Mouse (Mus musculus) MEL (cell line): ENCODE measurements around the gene Gm1113. TPM values are rescaled to one million over a fixed set of nuclear protein-coding genes. Genes with fewer than 3 reads are reported as not detected.
A peak's percentile ranks its signal among the peaks of the same experiment; 100 is the strongest.

Experiments
- DNase-seq: peaks from one replicate; pipeline ENCODE4 v3.0.0; 2011; ENCODE audit warnings: low read depth, low spot score
- H3K27ac ChIP-seq: 2 replicates; pipeline ENCODE4 v1.5.1; 2012; ENCODE audit warnings: low read depth, mild to moderate bottlenecking, control low read depth, low read length, moderate library complexity; ENCODE audit not compliant: control insufficient read depth
- H3K27me3 ChIP-seq, 2 experiments: fragments of 150-350 bp in 1 of 2; sonication (generic) in 1 of 2; 2 replicates each; pipeline ENCODE4 v1.6.1; 2012; ENCODE audit warnings: low read length in 2 of 2, mild to moderate bottlenecking in 2 of 2, improper control_type of control experiment in 1 of 2, moderate library complexity in 1 of 2; ENCODE audit not compliant: insufficient read depth in 2 of 2, control insufficient read depth in 1 of 2
- H3K36me3 ChIP-seq, 2 experiments: 2 replicates each; pipeline ENCODE4 v1.6.1; 2012 to 2014; ENCODE audit warnings: low read length in 2 of 2, improper control_type of control experiment in 1 of 2, inconsistent platforms in 1 of 2, mild to moderate bottlenecking in 1 of 2; ENCODE audit not compliant: insufficient read depth in 2 of 2, control insufficient read depth in 1 of 2
- H3K4me1 ChIP-seq, 2 experiments: fragments of 150-350 bp in 1 of 2; sonication (generic) in 1 of 2; 2 replicates each; pipeline ENCODE4 v1.6.1; 2012; ENCODE audit warnings: low read length in 2 of 2, improper control_type of control experiment in 1 of 2, mild to moderate bottlenecking in 1 of 2; ENCODE audit not compliant: insufficient read depth in 2 of 2, control insufficient read depth in 1 of 2
- H3K4me3 ChIP-seq, 2 experiments: fragments of 150-350 bp in 1 of 2; sonication (generic) in 1 of 2; 2 replicates each; pipeline ENCODE4 v1.5.1; 2012; ENCODE audit warnings: low read depth in 2 of 2, low read length in 2 of 2, mild to moderate bottlenecking in 2 of 2, moderate library complexity in 2 of 2, control low read depth in 1 of 2, improper control_type of control experiment in 1 of 2; ENCODE audit not compliant: control insufficient read depth in 1 of 2, insufficient read depth in 1 of 2
- H3K79me2 ChIP-seq: 2 replicates; pipeline ENCODE4 v1.6.1; 2012; ENCODE audit warnings: mild to moderate bottlenecking, low read length, moderate library complexity; ENCODE audit not compliant: control insufficient read depth, poor library complexity, insufficient read depth
- H3K9ac ChIP-seq: 2 replicates; pipeline ENCODE4 v1.6.1; 2012; ENCODE audit warnings: low read depth, mild to moderate bottlenecking, control low read depth, low read length, moderate library complexity; ENCODE audit not compliant: control insufficient read depth, poor library complexity, severe bottlenecking
- H3K9me3 ChIP-seq: fragments of 150-350 bp; sonication (generic); replicated peaks from 2 replicates; pipeline ENCODE4 v1.6.1; 2012; ENCODE audit warnings: mild to moderate bottlenecking, low read length, improper control_type of control experiment, moderate library complexity; ENCODE audit not compliant: insufficient read depth
- BHLHE40 ChIP-seq: IDR thresholded peaks from 2 replicates; pipeline ENCODE4 v1.6.1; 2012; ENCODE audit warnings: low read depth, mild to moderate bottlenecking, inconsistent platforms, low read length, improper control_type of control experiment, borderline replicate concordance
- CHD1 ChIP-seq: IDR thresholded peaks from 2 replicates; pipeline ENCODE4 v1.6.1; 2012; ENCODE audit warnings: low read depth, mild to moderate bottlenecking, inconsistent platforms, low read length, improper control_type of control experiment
- CHD2 ChIP-seq: IDR thresholded peaks from 2 replicates; pipeline ENCODE4 v1.6.1; 2011; ENCODE audit warnings: low read length, improper control_type of control experiment
- CTCF ChIP-seq, 3 experiments: IDR thresholded peaks in 2 of 3; conservative IDR thresholded peaks in 1 of 3; 2 replicates each; pipeline ENCODE4 v1.5.1; 2011 to 2012; ENCODE audit warnings: low read length in 3 of 3, low read depth in 2 of 3, mild to moderate bottlenecking in 2 of 3, improper control_type of control experiment in 1 of 3, inconsistent platforms in 1 of 3, mixed read lengths in 1 of 3, moderate library complexity in 1 of 3; ENCODE audit not compliant: control insufficient read depth in 1 of 3, insufficient read depth in 1 of 3, poor library complexity in 1 of 3, severe bottlenecking in 1 of 3
- E2F4 ChIP-seq: IDR thresholded peaks from 2 replicates; pipeline ENCODE4 v1.6.1; 2011; ENCODE audit warnings: low read depth, low read length, improper control_type of control experiment, borderline replicate concordance
- EP300 ChIP-seq, 2 experiments: IDR thresholded peaks; 2 replicates each; pipeline ENCODE4 v1.6.1; 2011; ENCODE audit warnings: improper control_type of control experiment in 2 of 2, low read length in 2 of 2, low read depth in 1 of 2, mild to moderate bottlenecking in 1 of 2
- ETS1 ChIP-seq: IDR thresholded peaks from 2 replicates; pipeline ENCODE4 v1.6.1; 2012; ENCODE audit warnings: low read depth, mild to moderate bottlenecking, inconsistent platforms, low read length, improper control_type of control experiment, moderate library complexity
- HCFC1 ChIP-seq: IDR thresholded peaks from 2 replicates; pipeline ENCODE4 v1.6.1; 2012; ENCODE audit warnings: low read depth, mild to moderate bottlenecking, inconsistent platforms, low read length, improper control_type of control experiment, moderate library complexity
- JUND ChIP-seq: IDR thresholded peaks from 2 replicates; pipeline ENCODE4 v1.6.1; 2011; ENCODE audit warnings: low read depth, mild to moderate bottlenecking, improper control_type of control experiment, low read length
- KAT2A ChIP-seq: conservative IDR thresholded peaks from 2 replicates; pipeline ENCODE4 v1.6.1; 2012; ENCODE audit warnings: low read depth, low read length, improper control_type of control experiment, inconsistent platforms
- MXI1 ChIP-seq: IDR thresholded peaks from 2 replicates; pipeline ENCODE4 v1.6.1; 2011; ENCODE audit warnings: mild to moderate bottlenecking, low read depth, low read length, improper control_type of control experiment
- MYC ChIP-seq: IDR thresholded peaks from 2 replicates; pipeline ENCODE4 v1.6.1; 2011; ENCODE audit warnings: low read depth, mild to moderate bottlenecking, low read length, improper control_type of control experiment, moderate library complexity
- NELFE ChIP-seq: IDR thresholded peaks from 2 replicates; pipeline ENCODE4 v1.6.1; 2011; ENCODE audit warnings: low read depth, low read length, improper control_type of control experiment
- NRF1 ChIP-seq: IDR thresholded peaks from 2 replicates; pipeline ENCODE4 v1.6.1; 2014; ENCODE audit warnings: low read depth, mild to moderate bottlenecking, inconsistent platforms, low read length, improper control_type of control experiment, moderate library complexity; ENCODE audit not compliant: poor library complexity, insufficient read depth, severe bottlenecking
- POLR2A ChIP-seq, 2 experiments: IDR thresholded peaks; 2 replicates each; pipeline ENCODE4 v1.6.1; 2011 to 2012; ENCODE audit warnings: low read length in 2 of 2, mild to moderate bottlenecking in 2 of 2, control low read depth in 1 of 2, improper control_type of control experiment in 1 of 2, low read depth in 1 of 2, moderate library complexity in 1 of 2; ENCODE audit not compliant: control insufficient read depth in 1 of 2, insufficient read depth in 1 of 2, poor library complexity in 1 of 2
- POLR2AphosphoS2 ChIP-seq: IDR thresholded peaks from 2 replicates; pipeline ENCODE4 v1.6.1; 2011; ENCODE audit warnings: low read length, improper control_type of control experiment
- POLR2AphosphoS5 ChIP-seq: IDR thresholded peaks from 2 replicates; pipeline ENCODE4 v1.6.1; 2012; ENCODE audit warnings: low read depth, borderline replicate concordance, mild to moderate bottlenecking, inconsistent platforms, low read length, moderate library complexity, mixed read lengths
- RAD21 ChIP-seq: IDR thresholded peaks from 2 replicates; pipeline ENCODE4 v1.6.1; 2011; ENCODE audit warnings: mild to moderate bottlenecking, low read depth, low read length, improper control_type of control experiment
- RCOR1 ChIP-seq: IDR thresholded peaks from 2 replicates; pipeline ENCODE4 v1.6.1; 2012; ENCODE audit warnings: low read depth, mild to moderate bottlenecking, inconsistent platforms, low read length, improper control_type of control experiment
- SMC3 ChIP-seq: IDR thresholded peaks from 2 replicates; pipeline ENCODE4 v1.6.1; 2011; ENCODE audit warnings: low read depth, low read length, improper control_type of control experiment
- TAL1 ChIP-seq: IDR thresholded peaks from 2 replicates; pipeline ENCODE4 v1.6.1; 2012; ENCODE audit warnings: mild to moderate bottlenecking, inconsistent platforms, low read length, moderate library complexity, mixed read lengths
- TBP ChIP-seq: IDR thresholded peaks from 2 replicates; pipeline ENCODE4 v1.8.0; 2011; ENCODE audit warnings: low read depth, low read length, improper control_type of control experiment
- TCF12 ChIP-seq: IDR thresholded peaks from 2 replicates; pipeline ENCODE4 v1.6.1; 2014; ENCODE audit warnings: low read depth, mild to moderate bottlenecking, inconsistent platforms, low read length, improper control_type of control experiment, moderate library complexity
- UBTF ChIP-seq: IDR thresholded peaks from 2 replicates; pipeline ENCODE4 v1.6.1; 2012; ENCODE audit warnings: low read depth, mild to moderate bottlenecking, inconsistent platforms, low read length, improper control_type of control experiment, moderate library complexity, borderline replicate concordance; ENCODE audit not compliant: insufficient read depth
- USF2 ChIP-seq, 2 experiments: IDR thresholded peaks; 2 replicates each; pipeline ENCODE4 v1.6.1; 2011 to 2012; ENCODE audit warnings: improper control_type of control experiment in 2 of 2, low read length in 2 of 2, borderline replicate concordance in 1 of 2, inconsistent platforms in 1 of 2, low read depth in 1 of 2, mild to moderate bottlenecking in 1 of 2; ENCODE audit not compliant: insufficient read depth in 1 of 2
- ZC3H11A ChIP-seq: IDR thresholded peaks from 2 replicates; pipeline ENCODE4 v1.6.1; 2012; ENCODE audit warnings: low read depth, mild to moderate bottlenecking, inconsistent platforms, low read length, improper control_type of control experiment
- ZMIZ1 ChIP-seq: IDR thresholded peaks from 2 replicates; pipeline ENCODE4 v1.6.1; 2012; ENCODE audit warnings: low read depth, mild to moderate bottlenecking, inconsistent platforms, low read length, improper control_type of control experiment, moderate library complexity
- ZNF384 ChIP-seq: IDR thresholded peaks from 2 replicates; pipeline ENCODE4 v1.6.1; 2012; ENCODE audit warnings: low read depth, mild to moderate bottlenecking, inconsistent platforms, low read length, improper control_type of control experiment
- polyA plus RNA-seq, 2 experiments: library from polyadenylated mRNA; stranded (reverse) in 1 of 2; unstranded in 1 of 2; fragments of >175 nt in 1 of 2; fragments of >200 nt in 1 of 2; gene quantifications; 2 replicates each; pipeline versions ENCODE4 v1.2.1 to v1.2.4; 2012; ENCODE audit warnings: low replicate concordance in 2 of 2, low read depth in 1 of 2; ENCODE audit not compliant: insufficient read length in 2 of 2, insufficient read depth in 1 of 2, missing spikeins in 1 of 2
- total RNA-seq: library from RNA; depleted of rRNA; stranded (reverse); fragments of 300-350 nt; gene quantifications from 2 replicates; pipeline ENCODE4 v1.2.3, GENCODE M21; 2012

The Gm1113 gene
- total and polyA plus RNA-seq, 3 experiments: not detected

DNA sequence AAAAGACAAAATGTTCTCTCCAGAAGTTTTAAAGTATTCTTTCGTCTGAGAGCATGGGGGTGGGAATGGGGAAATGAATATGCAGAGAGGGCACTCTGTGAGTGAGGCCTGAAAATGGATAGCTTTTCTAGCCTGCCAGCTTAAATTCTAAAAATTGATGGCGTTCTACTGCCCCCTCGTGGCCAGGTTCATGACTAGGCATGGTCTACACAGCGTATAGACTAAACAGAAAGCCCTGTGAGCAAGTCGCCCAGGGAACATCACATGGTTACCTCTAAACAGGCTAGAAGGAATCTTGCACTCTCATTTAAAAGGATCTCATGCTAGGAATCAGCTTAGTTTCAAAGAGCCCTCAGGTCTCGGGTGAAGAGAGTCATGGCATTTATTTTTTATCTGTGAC lies 23.4 kb upstream of the Gm1113 start (continued):
- TF ChIP-seq BHLHE40 (no peak), EP300 (IDR thresholded peaks at IDR 0.05; ENCODE audit: low read depth in 1 of 2, low read length in 2 of 2) (no peak), NELFE (no peak), SMC3 (peak; percentile 76), E2F4 (no peak), POLR2AphosphoS5 (no peak), TCF12 (no peak), POLR2A (IDR thresholded peaks at IDR 0.05; ENCODE audit: control insufficient read depth in 1 of 2, insufficient read depth in 1 of 2, low read depth in 1 of 2, low read length in 2 of 2, poor library complexity in 1 of 2) (no peak), JUND (no peak), RAD21 (peak; percentile 82)

DNA sequence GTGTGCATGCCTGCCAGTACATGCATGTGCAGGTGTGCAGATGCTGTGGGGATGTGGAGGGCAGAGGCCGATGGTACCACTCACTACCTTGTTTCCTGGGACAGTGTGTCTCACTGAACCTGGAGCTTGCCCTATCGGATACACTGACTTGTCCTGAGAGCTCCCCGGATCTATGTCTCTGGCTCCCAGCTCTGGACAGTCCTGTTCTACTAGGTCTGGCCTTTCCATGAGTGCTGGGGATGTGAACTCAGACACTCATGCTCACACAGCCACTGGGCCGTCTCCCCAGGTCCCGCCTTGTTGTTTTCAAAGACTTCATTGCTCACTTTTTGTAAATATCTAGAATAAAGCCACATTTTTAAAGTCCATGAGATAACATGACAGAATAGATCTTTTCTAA lies 23.0 kb upstream of the Gm1113 start:
- no peak overlapping the region for H3K27ac ChIP-seq
- TF ChIP-seq RAD21 (no peak), NELFE (no peak), HCFC1 (no peak), POLR2AphosphoS2 (no peak), RCOR1 (no peak), MXI1 (no peak), EP300 (IDR thresholded peaks at IDR 0.05; ENCODE audit: low read depth in 1 of 2, low read length in 2 of 2) (no peak), ETS1 (no peak), ZC3H11A (no peak)
- peaks cover 0 to 12% of the 10 kb centered on the region in 2 experiments; a peak in 3 of 4 replicates for H3K4me1 ChIP-seq
- no peaks in the 10 kb centered on the region for H3K9me3 ChIP-seq
- DNase-seq: no peak
- no peak overlapping the region for H3K4me3 ChIP-seq
- no peak overlapping the region for H3K9ac ChIP-seq
- no peaks in the 10 kb centered on the region for H3K79me2 ChIP-seq
- H3K36me3 ChIP-seq: peaks cover 0 to 2% of the 10 kb centered on the region in 2 experiments; a peak in 2 of 4 replicates
- no peaks in the 10 kb centered on the region for H3K27me3 ChIP-seq

- Histone ChIP-seq H3K36me3 (peaks cover 0 to 3% of the 10 kb centered on the region in 2 experiments; a peak in 1 of 4 replicates), H3K27me3 (no peaks in the 10 kb centered on the region), H3K4me1 (peaks cover 0 to 5% of the 10 kb centered on the region in 2 experiments; a peak in 1 of 4 replicates), H3K4me3 (no peak overlapping the region), H3K9ac (no peak overlapping the region), H3K27ac (no peak overlapping the region), H3K9me3 (no peaks in the 10 kb centered on the region), H3K79me2 (no peaks in the 10 kb centered on the region)
- no peak for DNase-seq
- TF ChIP-seq ZNF384: no peak
- TF ChIP-seq NRF1: no peak
- TF ChIP-seq ZMIZ1: no peak
- no peak for TF ChIP-seq UBTF
- no peak for TF ChIP-seq CHD1
- TF ChIP-seq MYC: no peak
- TF ChIP-seq EP300 (IDR thresholded peaks at IDR 0.05; ENCODE audit: low read depth in 1 of 2, low read length in 2 of 2): no peak
- no peak for TF ChIP-seq CHD2
- TF ChIP-seq E2F4: no peak
- no peak for TF ChIP-seq POLR2AphosphoS2
- TF ChIP-seq KAT2A: no peak
- no peak for TF ChIP-seq CTCF (IDR thresholded peaks at IDR 0.05 in 2 of 3, conservative IDR thresholded peaks at IDR 0.05 in 1 of 3; ENCODE audit: control insufficient read depth in 1 of 3, insufficient read depth in 1 of 3, low read depth in 2 of 3, low read length in 3 of 3, poor library complexity in 1 of 3, severe bottlenecking in 1 of 3)
- TF ChIP-seq TBP: no peak
- TF ChIP-seq USF2 (IDR thresholded peaks at IDR 0.05; ENCODE audit: borderline replicate concordance in 1 of 2, insufficient read depth in 1 of 2, low read depth in 1 of 2, low read length in 2 of 2): no peak
- no peak for TF ChIP-seq POLR2AphosphoS5
- no peak for TF ChIP-seq RAD21
- TF ChIP-seq TAL1: no peak
Observed at GRCm38 (mm10) chr9:35539001-35539750, 21.1 kb upstream of the Gm1113 start.
